Mouse (Mus musculus): ENCODE data around the gene Glrx5. TPM values are rescaled to one million over a fixed set of nuclear protein-coding genes. Genes with fewer than 3 reads are reported as not detected.
A peak's percentile ranks its signal among the peaks of the same experiment; 100 is the strongest.

The Glrx5 gene
- polyA plus RNA-seq, 1 experiment from 2014 or later = 148 TPM

DNA sequence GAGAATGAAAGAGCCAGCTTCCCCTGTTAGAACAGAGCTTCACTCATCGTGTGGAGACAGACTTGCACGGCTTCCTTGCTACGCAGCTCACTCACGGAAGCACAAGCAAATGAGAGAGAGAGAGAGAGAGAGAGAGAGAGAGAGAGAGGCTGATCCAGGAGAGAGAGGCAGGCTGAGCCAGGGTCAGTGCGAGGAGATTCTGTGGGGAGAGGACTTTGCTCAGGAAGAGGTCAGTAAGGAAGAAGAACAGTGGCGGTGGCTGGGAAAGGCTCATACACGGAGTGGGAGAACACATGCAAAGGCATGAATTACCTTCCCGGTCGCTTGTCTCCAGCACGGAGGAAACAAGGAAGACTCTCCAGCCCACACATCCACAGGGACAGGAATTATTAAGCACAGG lies 35.3 kb upstream of the Glrx5 start:
- ATAC-seq = no peak
- WGBS = 88% methylated on average over 10 of the region's 10 CpGs

DNA sequence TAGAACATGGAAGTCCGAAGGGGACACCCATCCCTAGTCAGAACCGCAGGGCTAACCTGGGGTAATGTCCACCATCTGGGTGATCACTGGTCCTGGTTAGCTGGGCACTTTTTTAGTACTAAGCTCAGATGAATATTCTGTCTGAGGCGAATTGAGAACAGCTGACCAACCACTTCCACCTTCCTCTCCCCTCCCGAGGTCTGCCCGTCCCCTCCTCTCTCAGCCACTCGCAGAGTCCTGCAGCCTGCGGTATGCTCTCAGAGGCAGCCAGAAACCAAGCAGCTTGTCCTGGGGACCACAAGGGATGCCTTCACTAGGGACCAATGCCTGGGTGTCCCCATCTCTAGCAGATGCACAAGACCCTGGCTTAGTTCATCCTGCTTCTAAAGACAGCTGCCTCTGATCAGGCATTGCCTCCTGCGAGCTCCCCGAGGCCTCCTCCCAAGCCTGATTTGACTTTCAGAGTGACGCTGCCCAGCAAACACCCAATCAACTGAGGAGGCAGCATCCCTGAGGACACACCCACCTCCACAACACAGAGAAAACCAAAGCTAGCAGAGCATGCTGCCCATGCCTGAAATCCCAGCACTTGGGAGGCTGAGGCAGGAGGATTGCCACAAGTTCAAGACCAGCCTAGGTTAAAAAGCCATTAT lies 34.7 kb upstream of the Glrx5 start:
- 81% methylated on average over 10 of the region's 10 CpGs for WGBS
- no peak overlapping the region for H3K4me2 ChIP-seq (replicated peaks)
- H3K9me3 ChIP-seq = no peaks in the 10 kb centered on the region
- H3K36me3 ChIP-seq = no peaks in the 10 kb centered on the region
- H3K9ac ChIP-seq (replicated peaks) = no peak overlapping the region
- no peak overlapping the region for H3K4me3 ChIP-seq (replicated peaks)
- H3K27ac ChIP-seq = no peak overlapping the region
- peaks cover 10% of the 10 kb centered on the region; the same call in 1 of the 2 replicates for H3K4me1 ChIP-seq (replicated peaks)
- H3K27me3 ChIP-seq = peaks cover 10% of the 10 kb centered on the region; the same call in 1 of the 2 replicates
- no peak for ATAC-seq

More for the DNA sequence above, 35.3 kb upstream of the Glrx5 start:
- Histone ChIP-seq H3K4me1 (replicated peaks) (0 out of 2 replicates have a peak, but pooled peaks cover 6% of the 10 kb centered on the region), H3K4me3 (replicated peaks) (no peak overlapping the region), H3K9me3 (no peaks in the 10 kb centered on the region), H3K9ac (replicated peaks) (no peak overlapping the region), H3K27ac (no peak overlapping the region), H3K4me2 (replicated peaks) (no peak overlapping the region), H3K36me3 (no peaks in the 10 kb centered on the region), H3K27me3 (peaks cover 10% of the 10 kb centered on the region; the same call in 1 of the 2 replicates)

DNA sequence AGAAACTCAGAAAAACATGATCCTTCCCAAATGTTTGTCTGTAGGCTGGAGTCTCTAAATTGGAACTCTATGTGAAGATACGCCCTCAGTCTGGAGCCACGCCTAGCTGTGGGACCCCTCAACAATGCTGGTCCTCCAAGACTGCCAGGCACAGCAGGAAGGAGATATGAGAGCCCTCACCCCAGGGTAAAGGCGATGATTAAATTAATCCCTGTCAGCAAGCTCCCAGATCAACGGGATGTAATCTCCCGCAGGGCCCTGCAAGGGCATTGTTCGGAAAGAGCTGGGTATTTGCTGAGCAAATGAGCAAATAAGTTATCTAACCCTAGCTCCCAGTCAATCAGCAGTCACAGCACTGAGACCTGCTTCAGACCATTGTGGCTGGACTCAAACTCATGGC lies 33.9 kb upstream of the Glrx5 start:
- H3K4me3 ChIP-seq (replicated peaks) = no peak overlapping the region
- no peak overlapping the region for H3K27ac ChIP-seq
- H3K4me1 ChIP-seq (replicated peaks) = peaks cover 14% of the 10 kb centered on the region; the same call in 1 of the 2 replicates
- no peaks in the 10 kb centered on the region for H3K9me3 ChIP-seq
- H3K36me3 ChIP-seq = no peaks in the 10 kb centered on the region
- ATAC-seq = no peak
- peaks cover 10% of the 10 kb centered on the region; the same call in 1 of the 2 replicates for H3K27me3 ChIP-seq
- no peak overlapping the region for H3K4me2 ChIP-seq (replicated peaks)
- H3K9ac ChIP-seq (replicated peaks) = no peak overlapping the region
- WGBS = 42% methylated on average over 6 of the region's 6 CpGs

DNA sequence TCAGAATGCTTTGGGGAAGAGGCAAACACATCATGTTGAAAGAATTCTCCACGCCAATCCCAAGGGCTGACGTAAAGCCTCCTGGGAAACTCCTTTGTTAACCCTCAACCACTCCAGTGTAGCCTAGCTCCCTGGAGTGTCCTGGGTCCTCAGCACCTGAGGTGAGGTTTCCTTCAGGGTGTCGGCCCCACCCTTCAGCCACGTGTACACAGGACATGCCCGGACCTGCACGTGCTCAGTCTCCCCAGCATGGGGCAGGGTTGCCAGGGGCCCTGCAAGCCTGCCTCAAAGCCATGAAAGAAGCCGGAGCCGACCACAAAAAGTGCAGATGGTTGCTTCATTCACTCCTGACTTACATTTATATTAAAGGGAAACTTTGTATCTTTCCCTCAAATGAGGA lies 33.3 kb upstream of the Glrx5 start:
- 63% methylated on average over 8 of the region's 8 CpGs for WGBS
- H3K36me3 ChIP-seq = no peaks in the 10 kb centered on the region
- ATAC-seq = no peak
- H3K27ac ChIP-seq = no peak overlapping the region
- no peak overlapping the region for H3K9ac ChIP-seq (replicated peaks)
- peaks cover 13% of the 10 kb centered on the region; the same call in 1 of the 2 replicates for H3K27me3 ChIP-seq
- no peak overlapping the region for H3K4me3 ChIP-seq (replicated peaks)
- peaks cover 14% of the 10 kb centered on the region; the same call in 1 of the 2 replicates for H3K4me1 ChIP-seq (replicated peaks)
- H3K9me3 ChIP-seq = no peaks in the 10 kb centered on the region
- H3K4me2 ChIP-seq (replicated peaks) = no peak overlapping the region

DNA sequence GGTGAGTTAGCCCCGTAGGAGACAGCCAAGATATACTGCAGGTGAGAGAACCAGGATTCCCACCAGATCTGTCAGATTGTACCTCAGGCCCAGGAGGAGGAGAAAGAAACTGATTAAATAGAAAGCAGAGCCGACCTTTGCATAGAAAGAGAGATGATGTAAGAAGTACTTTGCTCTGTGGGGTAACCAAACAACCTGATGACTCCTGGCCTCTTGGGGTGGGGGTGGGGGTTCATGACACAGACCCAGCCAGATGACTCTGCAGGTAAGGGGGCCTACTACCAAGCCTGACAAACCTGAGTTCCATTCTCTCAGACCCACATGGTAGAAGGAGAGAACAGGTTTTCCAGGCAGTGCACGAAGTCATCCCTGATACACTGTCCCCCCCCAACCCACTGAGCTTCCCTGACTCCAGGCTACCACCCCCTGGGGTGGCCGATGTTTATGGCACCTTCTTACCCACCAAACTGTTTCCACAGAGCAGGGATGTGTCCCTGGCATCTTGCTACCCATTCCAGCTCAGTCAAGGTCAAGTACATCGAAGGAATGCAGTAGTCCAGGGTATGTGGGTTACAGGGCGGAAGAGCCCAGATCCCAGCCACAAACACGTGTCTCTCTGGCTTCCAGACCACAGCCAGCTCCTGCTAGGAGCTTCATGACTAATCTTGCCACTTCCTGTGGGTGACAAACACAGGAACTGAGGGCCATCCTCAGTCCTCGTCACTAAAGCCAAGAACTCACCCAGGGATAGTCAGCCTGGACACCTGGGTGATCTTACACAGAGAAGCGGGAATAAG lies 31.8 kb upstream of the Glrx5 start:
- no peak overlapping the region for H3K4me2 ChIP-seq (replicated peaks)
- H3K27me3 ChIP-seq = peaks cover 14% of the 10 kb centered on the region; the same call in 1 of the 2 replicates
- H3K4me3 ChIP-seq (replicated peaks) = no peak overlapping the region
- peaks cover 14% of the 10 kb centered on the region; the same call in 1 of the 2 replicates for H3K4me1 ChIP-seq (replicated peaks)
- no peak for ATAC-seq
- WGBS = 83% methylated on average over 9 of the region's 9 CpGs
- no peak overlapping the region for H3K27ac ChIP-seq
- H3K9ac ChIP-seq (replicated peaks) = no peak overlapping the region
- H3K36me3 ChIP-seq = no peaks in the 10 kb centered on the region
- H3K9me3 ChIP-seq = no peaks in the 10 kb centered on the region

DNA sequence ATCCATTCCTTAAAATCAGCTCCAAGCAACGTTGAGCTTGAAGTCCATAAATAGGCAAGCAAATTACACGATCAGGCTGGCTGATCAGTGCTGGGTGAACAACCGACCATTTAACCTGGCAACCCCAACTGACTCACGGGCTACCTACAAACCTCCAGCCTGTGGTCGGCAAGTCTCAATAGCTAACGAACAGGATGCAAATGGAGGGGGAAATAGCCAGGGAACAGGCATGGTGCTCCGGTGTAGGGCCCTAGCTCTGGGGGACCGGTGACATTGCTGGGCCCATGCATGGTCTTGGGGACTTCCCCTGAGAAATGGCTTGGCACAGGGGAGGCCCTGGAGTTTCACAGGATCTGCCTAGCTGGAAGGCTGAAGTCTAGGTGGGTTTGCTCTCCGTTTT lies 31.2 kb upstream of the Glrx5 start:
- H3K9ac ChIP-seq (replicated peaks) = no peak overlapping the region
- H3K9me3 ChIP-seq = no peaks in the 10 kb centered on the region
- H3K27me3 ChIP-seq = peaks cover 14% of the 10 kb centered on the region; the same call in 1 of the 2 replicates
- 92% methylated on average over 9 of the region's 9 CpGs for WGBS
- peaks cover 14% of the 10 kb centered on the region; the same call in 1 of the 2 replicates for H3K4me1 ChIP-seq (replicated peaks)
- no peak overlapping the region for H3K27ac ChIP-seq
- no peak for ATAC-seq
- no peak overlapping the region for H3K4me2 ChIP-seq (replicated peaks)
- no peaks in the 10 kb centered on the region for H3K36me3 ChIP-seq
- no peak overlapping the region for H3K4me3 ChIP-seq (replicated peaks)

DNA sequence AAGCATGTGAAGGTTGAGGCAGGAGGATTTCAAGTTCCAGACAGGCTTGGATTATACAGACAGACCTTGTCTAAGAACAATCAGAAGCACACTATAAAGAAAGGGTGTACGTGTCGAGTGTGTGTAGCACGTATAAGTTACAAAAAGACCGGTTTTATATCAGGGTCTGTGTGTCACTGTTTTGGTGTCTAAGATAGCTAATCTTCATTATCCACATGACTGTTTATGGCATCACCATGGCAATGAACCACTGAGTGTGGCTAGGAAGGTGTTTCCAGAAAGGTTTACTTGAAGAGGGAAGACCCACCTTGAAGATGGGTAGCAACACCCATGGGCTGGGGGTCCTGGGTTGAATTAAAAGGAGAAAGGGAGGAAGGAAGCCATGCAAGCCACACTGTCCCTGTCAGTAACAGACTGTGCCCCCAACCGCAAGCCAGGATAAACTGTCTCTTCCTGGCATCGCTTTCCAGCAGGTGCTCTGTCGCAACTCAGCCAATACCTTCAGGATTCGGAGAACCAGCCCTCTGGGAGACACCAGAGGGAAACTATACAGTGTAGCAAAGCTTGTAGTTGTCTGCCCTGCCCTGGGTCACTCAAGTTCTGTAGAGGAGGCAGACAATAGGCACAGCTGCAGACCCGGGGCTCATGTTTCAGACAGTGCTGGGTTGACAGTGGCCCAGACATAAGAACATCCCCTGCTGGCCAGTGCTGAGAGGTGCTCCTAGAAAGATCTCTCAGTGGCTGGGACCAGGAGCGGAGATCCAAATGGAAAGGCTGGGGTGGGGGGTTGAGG lies 30.0 kb upstream of the Glrx5 start:
- peaks cover 14% of the 10 kb centered on the region; the same call in 1 of the 2 replicates for H3K4me1 ChIP-seq (replicated peaks)
- no peaks in the 10 kb centered on the region for H3K9me3 ChIP-seq
- peaks cover 21% of the 10 kb centered on the region for H3K27me3 ChIP-seq
- no peak overlapping the region for H3K4me3 ChIP-seq (replicated peaks)
- ATAC-seq = 0 out of 2 replicates have a peak, but pooled peaks have one; percentile 22
- no peaks in the 10 kb centered on the region for H3K36me3 ChIP-seq
- H3K4me2 ChIP-seq (replicated peaks) = no peak overlapping the region
- no peak overlapping the region for H3K27ac ChIP-seq
- WGBS = 68% methylated on average over 10 of the region's 10 CpGs
- no peak overlapping the region for H3K9ac ChIP-seq (replicated peaks)

DNA sequence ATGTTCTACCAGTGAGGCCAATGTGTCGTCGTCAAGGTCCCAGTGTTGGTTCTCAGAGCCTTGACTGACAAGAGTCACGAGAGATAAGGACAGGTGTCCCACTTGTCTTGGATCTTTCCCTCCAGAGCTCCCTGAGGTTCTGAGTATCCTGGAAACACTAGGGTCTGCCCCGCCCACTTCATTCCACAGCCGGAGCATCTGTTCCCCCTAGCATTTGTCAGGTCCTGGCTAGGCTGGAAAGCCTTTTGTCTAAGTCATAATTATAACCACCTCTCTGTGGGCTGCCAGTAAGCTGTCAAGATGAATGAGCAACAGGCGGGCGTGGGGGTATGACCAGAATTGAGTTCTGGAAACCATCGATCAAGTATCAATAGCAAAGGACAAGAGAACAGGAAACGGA lies 29.3 kb upstream of the Glrx5 start:
- Histone ChIP-seq H3K36me3 (no peaks in the 10 kb centered on the region), H3K4me2 (replicated peaks) (no peak overlapping the region), H3K4me3 (replicated peaks) (no peak overlapping the region), H3K27me3 (peaks cover 27% of the 10 kb centered on the region), H3K4me1 (replicated peaks) (peaks cover 14% of the 10 kb centered on the region; the same call in 1 of the 2 replicates), H3K9me3 (no peaks in the 10 kb centered on the region), H3K27ac (no peak overlapping the region), H3K9ac (replicated peaks) (no peak overlapping the region)
- no peak for ATAC-seq
- WGBS = 57% methylated on average over 9 of the region's 9 CpGs

DNA sequence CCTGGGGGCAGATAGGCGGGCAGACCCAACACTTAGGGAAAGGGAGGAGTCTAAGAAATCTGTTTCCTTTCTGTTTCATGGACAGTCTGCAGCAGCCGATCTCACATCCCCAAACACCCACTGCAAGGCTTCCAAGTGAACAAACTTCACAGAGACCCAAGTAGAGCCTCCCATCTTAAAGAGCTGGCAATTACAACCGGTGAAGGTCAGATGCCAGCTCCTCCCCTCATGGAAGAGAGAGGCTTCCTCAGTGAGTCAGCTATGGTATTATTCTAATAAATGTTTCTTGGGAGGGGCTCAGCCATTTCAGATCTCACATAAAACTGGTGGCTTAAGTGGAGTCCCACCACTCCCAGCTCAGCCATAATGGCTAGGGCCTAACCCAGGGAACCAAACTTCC lies 28.8 kb upstream of the Glrx5 start:
- no peaks in the 10 kb centered on the region for H3K36me3 ChIP-seq
- H3K4me3 ChIP-seq (replicated peaks) = no peak overlapping the region
- H3K9ac ChIP-seq (replicated peaks) = no peak overlapping the region
- no peaks in the 10 kb centered on the region for H3K9me3 ChIP-seq
- ATAC-seq = no peak
- H3K27me3 ChIP-seq = peaks cover 33% of the 10 kb centered on the region
- no peak overlapping the region for H3K27ac ChIP-seq
- 85% methylated on average over 3 of the region's 3 CpGs for WGBS
- H3K4me1 ChIP-seq (replicated peaks) = peaks cover 17% of the 10 kb centered on the region
- H3K4me2 ChIP-seq (replicated peaks) = no peak overlapping the region

DNA sequence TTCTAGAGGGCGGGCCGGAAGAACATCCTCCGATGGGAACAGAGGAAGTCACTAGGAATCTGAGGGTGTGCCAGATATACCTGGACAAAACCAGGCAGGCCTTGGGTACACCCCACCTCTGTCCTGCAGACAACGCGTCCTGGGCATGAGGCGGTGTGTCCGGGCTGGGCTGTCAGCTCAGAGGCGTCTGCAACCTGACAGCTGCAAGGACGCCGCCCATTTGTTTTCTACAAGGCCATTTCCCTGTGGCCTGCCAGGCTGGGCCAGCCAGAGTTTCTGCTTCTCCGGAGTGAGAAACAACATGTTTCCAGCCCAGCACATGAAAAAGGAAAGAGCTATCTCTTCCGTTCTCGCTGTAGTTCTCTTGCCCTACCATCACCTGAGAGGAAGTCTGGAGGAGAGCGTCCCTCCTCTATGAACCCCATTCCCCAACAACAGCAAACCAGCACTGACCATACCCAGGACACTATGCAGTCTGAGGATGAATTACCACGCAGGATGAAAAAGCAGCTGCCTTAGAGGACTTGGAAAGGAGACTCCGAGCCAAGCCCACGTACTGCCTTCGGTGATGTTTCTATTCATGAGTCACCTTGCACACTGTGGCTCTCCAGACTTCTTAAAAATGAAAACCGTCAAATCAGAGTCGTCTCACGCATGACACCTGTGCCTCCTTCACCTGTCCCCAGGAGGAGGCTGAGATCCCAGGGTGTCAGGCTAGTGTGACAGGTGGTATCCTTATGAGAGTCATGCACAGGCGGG lies 27.4 kb upstream of the Glrx5 start:
- ATAC-seq = no peak
- Histone ChIP-seq H3K27me3 (peaks cover 45% of the 10 kb centered on the region), H3K9ac (replicated peaks) (no peak overlapping the region), H3K27ac (no peak overlapping the region), H3K36me3 (no peaks in the 10 kb centered on the region), H3K4me1 (replicated peaks) (peaks cover 26% of the 10 kb centered on the region), H3K4me3 (replicated peaks) (no peak overlapping the region), H3K9me3 (no peaks in the 10 kb centered on the region), H3K4me2 (replicated peaks) (no peak overlapping the region)
- 84% methylated on average over 22 of the region's 22 CpGs for WGBS

DNA sequence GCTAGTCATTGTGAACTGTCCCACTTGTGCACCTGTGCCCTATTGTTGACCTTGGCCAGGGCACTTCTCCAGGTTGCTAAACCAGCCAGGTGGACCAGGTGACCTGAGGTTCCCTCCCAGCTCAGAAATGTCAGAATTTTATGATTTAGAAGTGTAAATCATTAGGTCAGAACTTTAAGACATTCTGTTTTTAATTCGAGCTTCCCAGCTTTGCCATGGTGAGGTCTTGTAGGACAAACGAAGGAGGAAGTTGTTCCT lies 26.8 kb upstream of the Glrx5 start:
- no peak overlapping the region for H3K4me2 ChIP-seq (replicated peaks)
- H3K4me1 ChIP-seq (replicated peaks) = peaks cover 29% of the 10 kb centered on the region
- no peak overlapping the region for H3K27ac ChIP-seq
- WGBS = 71% methylated on average over 2 of the region's 2 CpGs
- H3K4me3 ChIP-seq (replicated peaks) = no peak overlapping the region
- H3K9ac ChIP-seq (replicated peaks) = no peak overlapping the region
- no peaks in the 10 kb centered on the region for H3K9me3 ChIP-seq
- H3K27me3 ChIP-seq = peaks cover 47% of the 10 kb centered on the region
- H3K36me3 ChIP-seq = no peaks in the 10 kb centered on the region
- no peak for ATAC-seq

Measured in midbrain, embryonic 13.5 days (tissue).